In genomic region chr4:109657851-109658500, GRCm38 (mm10) we compare ENCODE assay signal across 8 mouse cellular contexts. TPM values are rescaled to one million over a fixed set of nuclear protein-coding genes. Genes with fewer than 3 reads are reported as not detected.
DNase-seq lines count a peak whose midpoint lies in the region; ATAC-seq and TF ChIP-seq lines count a peak whose summit lies in the region.

No protein-coding gene starts in this region.

- intact Hi-C loops in heart, postnatal 25 days (cut with DNase I), result no loop called here

- H3K4me1 ChIP-seq in heart, embryonic 10.5 days, result peaks cover 10% of the 10 kb centered on the region
- peaks cover 9% of the 10 kb centered on the region; the same call in 1 of the 2 replicates for H3K4me1 ChIP-seq in intestine, postnatal 0 days (replicated peaks; ENCODE audit: control insufficient read depth, insufficient read depth, low read length)

- no peaks in the 10 kb centered on the region for H3K9me3 ChIP-seq in heart, embryonic 10.5 days
- H3K9me3 ChIP-seq in intestine, postnatal 0 days (ENCODE audit: control insufficient read depth), result no peaks in the 10 kb centered on the region

- H3K9ac ChIP-seq in intestine, postnatal 0 days (ENCODE audit: low read depth, low read length), result no peak overlapping the region

- H3K27ac ChIP-seq in heart, embryonic 10.5 days, result no peak overlapping the region
- no peak overlapping the region for H3K27ac ChIP-seq in intestine, postnatal 0 days (ENCODE audit: low read depth, low read length)

- H3K4me2 ChIP-seq in intestine, postnatal 0 days (replicated peaks; ENCODE audit: low read depth), result peak overlapping the region; percentile 80

- WGBS in heart, embryonic 10.5 days, result under 1% methylated on average over 20 of the region's 20 CpGs
- WGBS in intestine, postnatal 0 days, result 5% methylated on average over 20 of the region's 20 CpGs

- peak; percentile 60 for ATAC-seq in CD4-positive, CD25-positive, alpha-beta regulatory T cell, adult 4 months
- ATAC-seq in erythroblast, adult 5-6 weeks (replicated peaks; ENCODE audit: low FRiP score, poor library complexity, severe bottlenecking), result peak; percentile 57; the same call in 1 of the 2 replicates
- ATAC-seq in intestine, postnatal 0 days, result no peak; the same call in 1 of the 2 replicates

- no peaks in the 10 kb centered on the region for H3K36me3 ChIP-seq in heart, embryonic 10.5 days
- H3K36me3 ChIP-seq in intestine, postnatal 0 days (ENCODE audit: control insufficient read depth, insufficient read depth), result no peaks in the 10 kb centered on the region

- peaks cover 95% of the 10 kb centered on the region for H3K27me3 ChIP-seq in heart, embryonic 10.5 days (ENCODE audit: insufficient read depth, poor library complexity, severe bottlenecking)
- peaks cover 63% of the 10 kb centered on the region for H3K27me3 ChIP-seq in intestine, postnatal 0 days (replicated peaks; ENCODE audit: control insufficient read depth, insufficient read depth, low read length)

- peak overlapping the region; percentile 55 for H3K4me3 ChIP-seq in heart, embryonic 10.5 days
- H3K4me3 ChIP-seq in intestine, postnatal 0 days (ENCODE audit: low read depth, low read length), result peak overlapping the region; percentile 53

- TF ChIP-seq CTCF in intestine, postnatal 0 days (IDR thresholded peaks at IDR 0.05; ENCODE audit: low read depth), result no peak

- no peak for DNase-seq in heart, embryonic 10.5 days (ENCODE audit: low spot score)
- no peak for DNase-seq in heart, postnatal 25 days (ENCODE audit: low spot score)
- peak; percentile 51 for DNase-seq in naive thymus-derived CD4-positive, alpha-beta T cell, adult 2 months (ENCODE audit: low read depth)
- DNase-seq in urinary bladder, postnatal 25 days (ENCODE audit: low spot score), result no peak
- no peak for DNase-seq in frontal cortex, postnatal 36 days (ENCODE audit: low spot score in 2 of 2)

RNA-seq across cellular contexts. Expression of gene Cdkn2c, which starts 9.0 kb away (rescaled TPM):
- 3.7 and 4.4 TPM in 2 replicates for polyA plus RNA-seq in heart, embryonic 10.5 days (2016; fragmentation: Nextera tagmentation; extraction: Ambion mirVana)
- 10 to 100 TPM; 15.5 to 16.2 TPM for total RNA-seq in heart, postnatal 25 days (2021)
- polyA plus RNA-seq in CD4-positive, CD25-positive, alpha-beta regulatory T cell, adult 4 months (2017; shearing (Covaris generic)), result 10 to 100 TPM; 13.2 to 17.1 TPM
- 25.0 and 37.2 TPM in 2 replicates for total RNA-seq in erythroblast, adult 5-6 weeks (2015; ENCODE audit: low replicate concordance)
- total RNA-seq in erythroblast, adult 5-6 weeks (2017; ENCODE audit: low replicate concordance), result 30.1 and 31.7 TPM in 2 replicates
- polyA plus RNA-seq in intestine, postnatal 0 days (2015; fragmentation: Nextera tagmentation; extraction: Ambion mirVana), result 5.7 and 7.5 TPM in 2 replicates

RNA-seq across cellular contexts. Expression of gene Faf1, which starts 18.4 kb away (rescaled TPM):
- 24.7 and 27.0 TPM in 2 replicates for polyA plus RNA-seq in heart, embryonic 10.5 days (2016; fragmentation: Nextera tagmentation; extraction: Ambion mirVana)
- total RNA-seq in heart, postnatal 25 days (2021), result 10 to 100 TPM; 38.8 to 40.3 TPM
- polyA plus RNA-seq in CD4-positive, CD25-positive, alpha-beta regulatory T cell, adult 4 months (2017; shearing (Covaris generic)), result 1 to 10 TPM; 3.2 to 7.3 TPM
- 9.2 and 24.8 TPM in 2 replicates for total RNA-seq in erythroblast, adult 5-6 weeks (2015; ENCODE audit: low replicate concordance)
- total RNA-seq in erythroblast, adult 5-6 weeks (2017; ENCODE audit: low replicate concordance), result 21.9 and 27.2 TPM in 2 replicates
- 15.7 and 16.2 TPM in 2 replicates for polyA plus RNA-seq in intestine, postnatal 0 days (2015; fragmentation: Nextera tagmentation; extraction: Ambion mirVana)
